Mouse (Mus musculus) layer of hippocampus, adult 8-10 months (tissue): ENCODE results near the gene Gm10300. TPM values are rescaled to one million over a fixed set of nuclear protein-coding genes. Genes with fewer than 3 reads are reported as not detected.

Experiments
- DNase-seq, 2 experiments: peaks; one replicate each; pipeline ENCODE4 v3.0.0; 2022; ENCODE audit warnings: low spot score in 2 of 2
- total RNA-seq, 4 experiments: library from RNA; stranded (reverse); gene quantifications; 2 replicates each; pipeline ENCODE4 v1.2.4; 2022

Gm10300 gene
- total RNA-seq, 4 experiments from 2014 or later: 0.20 to 0.23 TPM; not detected in 2

DNA sequence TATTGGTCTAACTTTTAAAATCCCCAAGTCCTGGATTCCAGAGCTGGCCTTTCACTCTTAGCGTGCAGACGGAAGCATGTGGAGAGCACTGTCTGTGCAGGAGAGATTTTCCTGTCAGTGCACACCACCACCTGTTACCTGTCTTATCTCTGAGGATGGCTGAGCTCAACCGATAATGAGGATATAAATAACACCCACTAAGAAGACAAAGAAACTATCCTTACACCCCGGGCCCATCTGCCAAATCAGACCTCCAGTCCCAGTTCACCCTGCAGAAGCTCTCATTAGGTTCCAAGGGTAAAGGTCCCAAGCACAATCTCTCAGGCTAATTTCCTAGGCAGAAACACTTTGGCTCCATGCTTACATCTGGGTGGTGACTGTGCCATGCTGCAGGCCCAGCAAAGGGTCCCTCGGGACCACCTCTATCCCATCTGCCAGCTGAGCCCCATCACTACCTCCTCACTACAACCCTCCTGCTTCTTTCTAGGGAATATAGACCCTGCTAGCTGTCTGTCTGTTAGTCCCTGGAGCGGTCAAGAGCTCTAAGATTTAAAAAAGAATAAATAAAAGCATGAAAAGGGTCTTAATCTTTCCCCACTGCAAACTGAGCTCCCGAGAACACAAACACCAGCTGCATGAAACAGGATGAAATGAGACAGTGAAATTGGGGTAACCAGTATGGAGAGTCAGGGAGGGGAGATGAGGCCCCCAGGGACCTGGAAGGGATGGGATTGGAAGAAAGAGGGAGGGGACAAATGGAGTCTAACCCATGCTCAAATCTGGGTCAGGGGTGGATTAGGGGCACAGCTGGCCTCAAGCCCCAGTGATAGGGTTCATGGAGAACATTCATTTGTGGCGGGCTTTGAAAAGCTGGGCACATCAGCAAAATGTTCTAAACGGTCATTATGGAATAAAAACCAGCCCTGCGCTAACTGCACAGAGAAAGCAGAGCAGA, 22.9 kb upstream of the Gm10300 start:
- no peak for DNase-seq

GRCm38 (mm10) chr4:132057311-132057710, 17.2 kb upstream of the Gm10300 start:
- no peak for DNase-seq

DNA sequence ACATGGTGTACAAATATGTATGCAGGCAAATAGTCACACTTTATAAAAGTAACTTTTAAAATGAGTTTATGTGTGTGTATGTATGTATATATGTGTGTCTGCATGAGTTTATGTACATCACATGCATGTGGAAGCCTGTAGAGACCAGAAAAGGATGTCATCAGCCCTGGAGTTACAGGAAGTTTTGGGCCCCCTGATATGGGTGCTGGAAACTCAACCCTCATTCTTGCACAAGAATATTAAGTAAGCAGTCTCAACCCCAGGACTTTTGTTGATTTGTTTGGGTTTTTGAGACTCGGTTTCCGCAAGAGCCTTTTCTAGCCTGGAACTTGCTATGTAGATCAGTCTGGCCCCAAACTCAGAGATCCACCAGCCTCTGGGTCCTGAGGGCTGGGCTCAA, 15.0 kb upstream of the Gm10300 start:
- no peak for DNase-seq

GRCm38 (mm10) chr4:132060040-132060832, 14.3 kb upstream of the Gm10300 start:
- no peak for DNase-seq

DNA sequence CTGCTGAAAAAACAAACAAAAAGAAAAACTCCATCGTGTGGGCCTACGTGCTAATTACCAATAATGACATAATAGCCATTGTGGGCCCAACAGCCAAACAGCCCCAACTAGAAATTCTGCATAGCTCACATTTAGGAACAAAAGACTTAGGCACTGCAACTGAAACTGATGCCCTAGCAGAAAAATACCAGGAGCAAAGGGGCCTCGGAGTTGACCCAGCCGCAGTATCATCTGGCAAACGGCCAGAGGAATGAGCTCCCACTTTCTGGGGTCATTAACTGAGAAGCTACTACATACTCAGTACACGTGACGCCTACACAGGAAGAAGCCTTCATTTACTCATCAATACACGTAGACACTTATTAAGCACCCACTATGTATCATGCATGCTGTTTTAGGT, 12.2 kb upstream of the Gm10300 start:
- DNase-seq: no peak

DNA sequence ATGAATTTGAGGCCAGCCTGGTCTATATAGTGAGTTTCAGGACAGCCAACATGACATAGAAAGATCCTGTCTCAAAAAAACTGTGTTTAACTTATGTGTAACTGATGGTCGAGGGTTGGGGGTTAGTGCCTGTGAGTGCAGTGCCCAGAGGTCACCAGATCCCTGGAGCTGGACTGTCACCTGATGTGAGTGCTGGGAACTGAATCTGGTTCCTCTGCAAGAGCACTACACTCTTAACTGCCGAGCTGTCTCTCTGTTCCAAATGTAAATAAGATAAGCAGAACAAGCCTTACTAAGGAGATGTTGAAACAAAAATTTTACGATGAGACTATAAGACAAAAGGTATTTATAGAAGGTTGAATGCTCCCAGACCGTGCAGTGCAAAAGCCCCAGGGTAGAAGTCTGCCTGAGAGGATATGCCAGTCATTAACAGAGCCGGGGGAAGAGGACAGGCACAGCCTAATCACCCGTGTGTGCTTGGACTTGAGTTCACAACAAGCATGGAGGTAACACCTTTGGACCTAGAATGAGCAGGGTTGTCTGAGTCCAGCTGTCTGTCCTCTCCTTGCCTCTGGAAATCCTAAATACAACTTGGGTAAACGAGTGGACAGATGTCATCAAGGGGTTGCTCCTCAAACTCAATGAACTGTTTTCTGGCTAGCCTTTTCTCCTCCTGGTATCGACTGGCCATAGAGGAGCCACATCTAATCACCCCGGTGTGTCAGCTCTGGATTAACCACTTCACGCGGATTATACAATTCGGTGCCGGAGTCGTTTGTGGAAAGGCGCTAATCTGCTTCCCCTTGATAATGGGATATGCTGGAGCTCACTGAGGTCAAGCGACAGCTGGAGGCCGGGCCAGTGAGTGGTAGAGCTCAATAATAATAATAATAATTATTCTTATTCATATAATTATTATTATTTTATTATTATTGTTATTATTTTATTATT, 11.3 kb upstream of the Gm10300 start:
- no peak for DNase-seq

DNA sequence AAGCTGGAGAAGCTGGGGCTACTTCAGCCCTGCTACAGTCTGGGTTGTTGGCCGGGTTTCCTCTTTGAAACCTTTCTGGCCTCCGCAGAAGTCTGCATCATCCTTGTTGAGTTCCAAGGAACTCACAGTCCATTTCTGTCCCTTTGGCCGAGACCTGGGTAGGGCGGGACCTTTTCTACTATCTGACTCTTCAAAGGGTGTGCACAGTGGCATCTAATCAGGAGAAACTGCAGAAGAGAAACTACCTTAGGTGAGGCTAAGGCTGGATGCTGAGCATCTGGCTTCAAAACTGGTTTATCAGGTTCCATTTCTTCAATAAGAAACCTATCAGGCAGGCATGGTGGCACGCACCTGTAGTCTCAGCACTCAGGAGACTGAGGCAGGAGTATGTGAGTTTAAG, 9.9 kb upstream of the Gm10300 start:
- no peak for DNase-seq

GRCm38 (mm10) chr4:132065578-132065977, 8.9 kb upstream of the Gm10300 start:
- DNase-seq: no peak

DNA sequence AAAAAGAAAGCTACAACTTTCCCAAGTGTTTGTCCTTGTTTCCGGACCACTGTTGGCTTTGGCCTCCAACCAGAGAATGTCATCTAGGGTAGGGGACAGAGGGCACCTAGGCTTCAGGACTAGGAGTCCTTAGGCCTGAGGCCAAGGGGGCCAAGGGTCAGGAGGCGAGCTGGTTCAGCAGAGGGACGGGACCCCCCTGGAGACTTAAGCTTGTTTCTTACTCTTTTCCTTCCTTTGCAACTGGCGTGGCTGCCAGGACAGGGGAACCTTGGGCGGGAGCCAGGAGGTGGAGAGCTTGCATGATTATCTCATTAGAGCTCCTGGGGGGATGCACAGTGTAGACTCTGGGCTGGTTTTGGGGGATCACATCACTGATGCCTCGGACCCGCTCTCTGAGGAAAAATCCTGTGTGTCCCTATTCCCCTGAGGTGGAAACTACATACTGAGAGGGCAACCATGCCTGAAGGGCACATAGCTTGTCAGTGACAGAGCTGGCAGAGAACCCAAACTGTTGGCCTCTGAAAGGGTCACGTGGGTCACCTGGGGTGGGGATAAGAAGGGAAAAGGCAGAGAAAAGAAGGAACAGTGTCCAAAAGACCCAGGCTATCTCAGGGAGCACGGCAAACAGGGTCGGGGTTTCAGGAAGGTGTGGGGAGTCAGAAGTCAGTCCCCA, 8.3 kb upstream of the Gm10300 start:
- DNase-seq: no peak

GRCm38 (mm10) chr4:132067112-132067937, 7.2 kb upstream of the Gm10300 start:
- DNase-seq: no peak

DNA sequence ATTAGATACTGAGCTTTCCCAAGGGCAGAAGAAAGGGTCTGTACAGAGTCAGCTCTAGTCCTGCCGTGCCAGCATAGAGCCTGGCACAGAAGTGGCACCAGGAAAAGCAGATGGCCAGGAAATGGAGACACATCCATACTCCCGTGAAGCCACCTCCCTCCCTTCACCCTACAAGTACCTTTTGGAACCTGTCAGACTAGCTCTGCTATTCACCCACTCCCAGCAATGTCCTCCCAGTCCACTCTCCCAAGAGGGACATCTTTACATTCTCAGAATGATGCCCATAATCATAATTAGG, 6.6 kb upstream of the Gm10300 start:
- DNase-seq: no peak

DNA sequence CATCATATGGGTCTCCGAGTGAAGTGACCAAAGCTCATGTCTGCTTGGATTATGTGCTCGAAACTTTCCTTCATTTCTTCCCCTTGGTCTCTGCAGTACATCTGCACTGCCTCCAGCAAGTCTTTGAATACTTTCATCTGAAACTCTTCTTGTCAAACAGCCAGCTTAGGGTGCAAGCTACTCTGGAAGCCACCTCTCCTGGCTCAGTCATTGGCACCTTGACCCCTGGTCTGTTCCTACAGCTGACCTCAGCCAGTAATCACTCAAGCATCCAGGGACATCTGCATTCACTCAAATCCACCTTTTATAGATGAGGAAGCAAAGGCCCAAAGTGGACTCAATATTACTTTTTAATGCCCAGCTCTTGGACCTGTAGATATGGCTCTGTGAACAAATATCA, 2.8 kb upstream of the Gm10300 start:
- no peak for DNase-seq

DNA sequence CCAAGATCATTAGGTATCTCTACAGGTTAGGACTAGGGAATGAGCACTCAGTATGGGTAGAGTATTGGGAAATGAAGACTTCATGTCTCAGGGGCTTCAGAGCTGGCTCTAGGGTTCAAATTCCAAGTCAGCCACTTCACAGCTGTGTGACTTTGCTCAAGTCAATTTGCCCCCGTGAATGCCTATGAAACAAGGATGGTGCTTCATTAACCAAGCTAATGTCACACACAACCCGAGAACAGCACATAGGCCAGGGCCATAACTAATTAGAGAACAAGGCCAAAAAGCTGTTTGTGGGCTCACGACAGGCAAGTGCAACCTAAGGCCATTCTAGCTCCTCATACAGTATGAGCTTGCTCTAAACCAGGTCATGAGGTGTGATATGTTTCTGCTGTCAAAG, 2.3 kb upstream of the Gm10300 start:
- DNase-seq: no peak

DNA sequence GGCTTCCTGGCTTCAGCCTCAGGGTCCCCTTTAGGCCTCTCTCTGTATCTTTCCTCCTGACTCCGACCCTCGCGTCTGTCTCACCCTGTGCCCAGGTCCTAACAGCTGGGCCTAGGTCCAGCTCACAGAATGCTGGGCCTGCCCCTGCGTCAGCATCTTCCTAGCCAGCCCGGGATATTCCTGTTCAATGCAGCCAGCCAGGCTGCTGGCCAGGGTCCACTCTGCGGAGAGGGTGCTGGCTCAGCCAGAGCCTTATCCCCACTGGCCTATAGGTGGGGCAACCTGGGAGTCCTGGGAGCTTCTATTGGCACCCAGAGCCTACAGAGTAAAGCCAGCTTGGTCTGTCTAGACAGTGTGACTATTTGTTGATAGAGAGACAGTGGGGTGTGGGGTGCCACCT, 1.6 kb upstream of the Gm10300 start:
- no peak for DNase-seq

DNA sequence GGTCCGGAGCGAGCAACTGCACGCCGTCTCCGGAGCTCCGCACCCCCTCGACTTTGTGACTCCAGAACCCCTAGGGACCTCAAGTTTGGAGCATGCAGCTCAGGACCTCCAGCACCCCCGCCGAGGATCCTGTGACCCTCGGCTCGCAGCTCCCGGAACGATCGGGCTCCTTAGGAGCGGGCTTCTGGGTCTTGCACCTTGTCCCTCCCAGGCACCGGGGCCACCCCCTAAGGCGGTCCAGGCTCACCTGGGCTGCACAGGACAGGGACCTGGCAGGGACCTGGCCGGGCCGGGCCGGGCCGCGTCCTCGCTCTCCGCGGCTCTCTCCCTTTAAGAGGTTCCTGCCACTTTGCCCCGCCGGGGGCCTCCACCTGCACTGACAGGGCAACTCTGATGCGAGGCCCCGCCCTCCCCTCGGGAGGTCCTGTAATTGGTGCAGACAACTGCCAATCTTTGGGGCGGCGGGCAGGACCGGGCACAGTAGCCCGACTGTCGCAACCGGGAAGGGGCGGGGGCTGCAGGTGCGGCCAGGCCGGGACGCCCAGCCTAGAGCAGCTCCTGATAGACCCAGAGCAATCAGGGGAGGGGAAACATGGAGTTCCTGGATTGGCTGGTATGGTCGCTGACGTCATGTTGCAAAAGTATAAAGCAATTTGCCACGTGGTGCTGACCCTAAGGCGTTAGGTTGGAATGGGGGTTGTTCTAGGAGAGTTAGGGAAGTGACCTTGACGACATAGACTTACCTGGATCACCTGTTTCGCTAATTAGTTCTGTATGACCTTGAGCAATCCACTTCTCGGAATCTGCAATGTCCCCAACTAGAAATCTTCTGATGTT, 654 bp downstream of the Gm10300 start, which contains the start of gene Epb41:
Epb41 (minus strand) TSS at position 389 of the 837 bp plus-strand sequence.
- DNase-seq: peak; percentile 90 to 92

DNA sequence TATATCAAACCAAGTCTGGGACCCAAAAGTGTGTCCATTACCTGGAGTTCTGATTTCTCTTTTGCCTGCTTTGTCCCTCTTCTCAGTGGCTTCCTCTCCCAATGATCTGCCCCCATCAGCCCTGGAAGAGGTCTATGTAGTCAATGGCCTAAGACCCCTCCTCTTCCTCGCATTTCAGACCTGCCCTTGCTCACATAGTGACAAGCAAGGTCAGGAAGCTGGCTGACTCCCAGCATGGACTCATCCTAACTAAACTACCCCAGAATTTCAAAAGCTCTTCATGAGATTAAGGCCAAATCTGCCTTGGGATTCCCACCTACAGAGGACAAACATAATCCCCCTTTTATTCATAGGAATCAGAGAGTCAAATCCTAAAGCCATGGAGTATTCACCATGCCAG, 1.3 kb downstream of the Gm10300 start:
- DNase-seq: no peak

DNA sequence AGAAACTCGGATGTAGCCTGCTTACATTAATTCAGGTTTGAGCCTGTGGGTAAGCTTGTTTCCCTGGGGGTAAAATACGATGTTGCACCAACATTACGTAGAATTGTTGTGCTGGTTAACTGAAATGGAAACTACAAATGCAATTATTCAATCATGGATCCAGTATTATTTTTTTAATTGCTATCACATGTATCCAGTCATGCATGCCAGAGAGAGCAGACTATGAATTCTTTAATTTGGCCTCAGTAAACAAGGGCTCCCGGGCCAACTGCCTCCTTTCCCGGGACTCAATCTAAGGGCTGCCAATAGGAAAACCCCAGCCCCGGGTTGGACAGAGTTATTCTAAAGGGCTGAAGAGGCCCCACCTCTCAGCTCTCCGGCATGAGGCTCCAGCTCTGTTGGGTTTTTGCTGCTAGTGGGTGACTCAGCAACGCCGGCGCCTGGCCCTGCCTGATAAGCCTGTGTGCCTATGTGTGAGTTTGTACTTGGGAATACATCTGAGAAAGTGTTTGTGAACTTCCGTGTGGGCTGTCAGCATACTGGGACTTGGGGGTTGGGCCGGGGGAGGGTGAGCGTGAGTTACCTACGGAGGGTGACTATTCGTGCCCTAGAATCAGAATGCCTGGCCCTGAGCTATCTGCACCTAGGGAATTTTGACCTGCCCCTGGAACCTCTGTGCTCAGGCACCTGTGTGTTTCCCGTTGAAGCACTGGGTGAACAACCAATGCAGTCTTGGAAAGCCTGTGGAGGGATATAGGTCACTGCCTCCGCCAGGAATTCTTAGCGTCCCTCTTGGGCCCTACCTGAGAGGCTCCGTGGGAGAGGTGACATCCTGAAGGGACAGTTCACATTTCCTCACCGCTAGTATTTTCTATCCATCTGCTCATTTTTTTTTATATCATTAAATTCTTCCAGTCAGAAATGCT, 2.2 kb downstream of the Gm10300 start:
- DNase-seq: no peak

- DNase-seq: no peak
Observed at GRCm38 (mm10) chr4:132077445-132077844, 2.9 kb downstream of the Gm10300 start.
